ENCODE assay signal across 9 mouse cellular contexts in the genomic region with DNA sequence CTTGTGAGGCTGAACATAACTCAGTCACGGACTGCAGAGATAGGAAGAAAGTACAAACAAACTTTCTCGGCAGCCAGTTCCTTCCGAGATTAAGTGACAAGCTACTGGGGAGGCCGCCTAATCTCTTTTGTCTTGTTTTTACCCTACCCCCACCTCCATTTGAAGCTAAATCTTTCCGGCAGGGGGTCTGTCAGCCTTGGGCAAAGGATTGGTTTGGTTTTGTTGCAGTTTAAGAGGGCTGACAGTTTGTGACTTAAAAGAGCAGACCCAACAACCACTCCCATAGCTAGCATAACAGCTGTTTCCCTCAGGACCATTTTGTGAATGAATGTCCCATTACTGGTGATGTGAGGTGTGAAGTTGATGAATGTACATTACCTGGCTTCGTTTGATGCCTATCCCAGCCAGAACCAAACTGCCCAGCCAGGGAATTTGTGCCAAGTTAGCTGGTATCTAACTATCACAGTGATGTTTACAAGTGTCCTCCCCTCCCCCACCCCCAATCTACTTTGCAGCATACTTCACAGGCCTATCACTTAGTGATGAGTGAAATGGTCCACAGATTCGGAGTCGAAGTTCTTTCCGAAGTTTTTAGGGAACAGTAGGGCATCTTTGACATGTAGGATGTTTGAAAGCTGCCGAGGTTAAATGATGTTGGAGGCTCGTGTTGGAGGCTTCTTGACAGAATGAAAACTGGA. TPM values are rescaled to one million over a fixed set of nuclear protein-coding genes. Genes with fewer than 3 reads are reported as not detected.
DNase-seq lines count a peak whose midpoint lies in the region; ATAC-seq and TF ChIP-seq lines count a peak whose summit lies in the region.
"Had no signal": no experiment of that assay in that cellular context is flagged by ENCODE, and none has a peak within 500 bp of the region (broad histone marks: within the 10 kb centered on the region; RNA-seq: fewer than 3 reads in every experiment).

No protein-coding gene starts in this region.

- no peaks in the 10 kb centered on the region for H3K27me3 ChIP-seq in kidney, adult 2 months (replicated peaks; ENCODE audit: control insufficient read depth, insufficient read depth, low read length)
- H3K27me3 ChIP-seq in embryonic facial prominence, embryonic 13.5 days, result no peaks in the 10 kb centered on the region
- no peaks in the 10 kb centered on the region for H3K27me3 ChIP-seq in limb, embryonic 11.5 days (ENCODE audit: control insufficient read depth, insufficient read depth, low read length)
- no peaks in the 10 kb centered on the region for H3K27me3 ChIP-seq in neural tube, embryonic 11.5 days (ENCODE audit: control insufficient read depth, insufficient read depth, low read length)

- no peak for DNase-seq in kidney, adult 2 months
- DNase-seq in kidney, adult 9 months, result no peak
- DNase-seq in limb, embryonic 11.5 days (ENCODE audit: low spot score), result no peak
- DNase-seq in neural tube, embryonic 11.5 days (ENCODE audit: low spot score), result peak; percentile 18
- no peak for DNase-seq in adrenal gland, postnatal 14 days
- DNase-seq in adrenal gland, postnatal 10 days, result no peak
- no peak for DNase-seq in spleen, postnatal 14 days (ENCODE audit: low spot score in 2 of 2)

- H3K27ac ChIP-seq in kidney, adult 2 months (ENCODE audit: insufficient read depth, low read depth, low read length), result no peak overlapping the region
- H3K27ac ChIP-seq in embryonic facial prominence, embryonic 13.5 days, result no peak overlapping the region
- H3K27ac ChIP-seq in limb, embryonic 11.5 days (replicated peaks; ENCODE audit: low read depth, low read length), result no peak overlapping the region
- no peak overlapping the region for H3K27ac ChIP-seq in neural tube, embryonic 11.5 days (ENCODE audit: low read depth, low read length)

- no peak for TF ChIP-seq CTCF in kidney, adult 2 months (conservative IDR thresholded peaks at IDR 0.05; ENCODE audit: insufficient read depth, insufficient read length, low read depth, low read length)

- 36% methylated on average over 11 of the region's 11 CpGs for WGBS in kidney, adult 2 months
- 17% methylated on average over 11 of the region's 11 CpGs for WGBS in embryonic facial prominence, embryonic 13.5 days
- 13% methylated on average over 11 of the region's 11 CpGs for WGBS in limb, embryonic 11.5 days
- 19% methylated on average over 11 of the region's 11 CpGs for WGBS in neural tube, embryonic 11.5 days

- no peaks in the 10 kb centered on the region for H3K36me3 ChIP-seq in kidney, adult 2 months (ENCODE audit: control insufficient read depth, insufficient read depth, low read length)
- H3K36me3 ChIP-seq in embryonic facial prominence, embryonic 13.5 days, result no peaks in the 10 kb centered on the region
- no peaks in the 10 kb centered on the region for H3K36me3 ChIP-seq in limb, embryonic 11.5 days (ENCODE audit: control insufficient read depth, insufficient read depth, low read length)
- H3K36me3 ChIP-seq in neural tube, embryonic 11.5 days (ENCODE audit: control insufficient read depth, insufficient read depth, low read length), result no peaks in the 10 kb centered on the region

- peak overlapping the region; percentile 23; the same call in 1 of the 2 replicates for H3K4me3 ChIP-seq in kidney, adult 2 months (ENCODE audit: insufficient read depth, low read depth, low read length)
- H3K4me3 ChIP-seq in embryonic facial prominence, embryonic 13.5 days, result peak overlapping the region; percentile 39
- peak overlapping the region; percentile 20 for H3K4me3 ChIP-seq in limb, embryonic 11.5 days (ENCODE audit: low read depth, low read length)
- peak overlapping the region; percentile 13; the same call in 1 of the 2 replicates for H3K4me3 ChIP-seq in neural tube, embryonic 11.5 days (ENCODE audit: low read depth, low read length)

- peak overlapping the region; percentile 69 for H3K4me2 ChIP-seq in embryonic facial prominence, embryonic 13.5 days
- peak overlapping the region; percentile 46 for H3K4me2 ChIP-seq in limb, embryonic 11.5 days (ENCODE audit: low read depth, severe bottlenecking)
- peak overlapping the region; percentile 43 for H3K4me2 ChIP-seq in neural tube, embryonic 11.5 days (ENCODE audit: low read depth)

- H3K4me1 ChIP-seq in kidney, adult 2 months (ENCODE audit: control insufficient read depth, insufficient read depth, low read length), result peaks cover 4% of the 10 kb centered on the region; the same call in 1 of the 2 replicates
- peaks cover 6% of the 10 kb centered on the region; the same call in 1 of the 2 replicates for H3K4me1 ChIP-seq in embryonic facial prominence, embryonic 13.5 days
- H3K4me1 ChIP-seq in limb, embryonic 11.5 days (ENCODE audit: control insufficient read depth, insufficient read depth, low read length), result no peaks in the 10 kb centered on the region
- no peaks in the 10 kb centered on the region for H3K4me1 ChIP-seq in neural tube, embryonic 11.5 days (ENCODE audit: control insufficient read depth, insufficient read depth, low read length)

- peak overlapping the region; percentile 64 for H3K9ac ChIP-seq in embryonic facial prominence, embryonic 13.5 days
- peak overlapping the region; percentile 17; the same call in 1 of the 2 replicates for H3K9ac ChIP-seq in limb, embryonic 11.5 days (ENCODE audit: low read length)
- peak overlapping the region; percentile 29; the same call in 1 of the 2 replicates for H3K9ac ChIP-seq in neural tube, embryonic 11.5 days (ENCODE audit: low read length)

- ATAC-seq in embryonic facial prominence, embryonic 13.5 days (ENCODE audit: insufficient number of reproducible peaks, insufficient read depth, low FRiP score, low TSS enrichment, low read depth), result no peak
- no peak for ATAC-seq in limb, embryonic 11.5 days (ENCODE audit: insufficient number of reproducible peaks, low FRiP score, low TSS enrichment, low read depth)
- no peak for ATAC-seq in neural tube, embryonic 11.5 days (ENCODE audit: insufficient read depth, low FRiP score, low TSS enrichment)
- ATAC-seq: inflammation-experienced regulatory T-cells, adult 6 months had no signal

- no peaks in the 10 kb centered on the region for H3K9me3 ChIP-seq in embryonic facial prominence, embryonic 13.5 days
- no peaks in the 10 kb centered on the region for H3K9me3 ChIP-seq in limb, embryonic 11.5 days (ENCODE audit: control insufficient read depth, low read length)
- H3K9me3 ChIP-seq in neural tube, embryonic 11.5 days (ENCODE audit: control insufficient read depth, low read length), result no peaks in the 10 kb centered on the region

- no peak for TF ChIP-seq POLR2A in kidney, adult 2 months (IDR thresholded peaks at IDR 0.05; ENCODE audit: low read depth, low read length)

RNA-seq across cellular contexts. Expression of a gene that starts 15.2 kb away (rescaled TPM):
- polyA plus RNA-seq in kidney, adult 2 months (2012; rRNA removed), result under 0.01 TPM in 1 of 2 replicates, not detected in the other
- polyA plus RNA-seq in embryonic facial prominence, embryonic 13.5 days (2015; fragmentation: Nextera tagmentation; extraction: Ambion mirVana), result not detected in 2 replicates
- not detected in 2 replicates for polyA plus RNA-seq in limb, embryonic 11.5 days (2014; fragmentation: Nextera tagmentation; extraction: Ambion mirVana)
- polyA plus RNA-seq in neural tube, embryonic 11.5 days (2014; fragmentation: Nextera tagmentation; extraction: Ambion mirVana), result not detected in 2 replicates
- not detected in 2 replicates for total RNA-seq in adrenal gland, postnatal 14 days (2021)
- not detected for total RNA-seq in adrenal gland, postnatal 10 days (2021)
- polyA plus RNA-seq: inflammation-experienced regulatory T-cells, adult 6 months had no signal
